20 mouse cellular contexts compared by ENCODE assay signal in genomic region chr1:130474936-130475335, GRCm38 (mm10). TPM values are rescaled to one million over a fixed set of nuclear protein-coding genes. Genes with fewer than 3 reads are reported as not detected.
DNase-seq lines count a peak whose midpoint lies in the region; ATAC-seq and TF ChIP-seq lines count a peak whose summit lies in the region.
"Had no signal": no experiment of that assay in that cellular context is flagged by ENCODE, and none has a peak within 500 bp of the region (broad histone marks: within the 10 kb centered on the region; RNA-seq: fewer than 3 reads in every experiment).

No protein-coding gene starts in this region.

- no peak overlapping the region for H3K4me2 ChIP-seq in liver, postnatal 0 days (ENCODE audit: low read depth, low read length)
- H3K4me2 ChIP-seq: forebrain, embryonic 15.5 days; liver, embryonic 15.5 days; neural tube, embryonic 13.5 days had no signal

- no peak for DNase-seq in liver, postnatal 0 days
- DNase-seq in liver = no peak
- DNase-seq in thymus, postnatal 25 days = peak; percentile 21
- no peak for DNase-seq in right cerebral cortex, postnatal 10 days (ENCODE audit: low spot score in 2 of 2)
- DNase-seq in layer of hippocampus, adult 18-20 months (ENCODE audit: low spot score in 2 of 2) = no peak
- no peak for DNase-seq in frontal cortex, adult 2 months (ENCODE audit: extremely low spot score in 1 of 2, low spot score in 1 of 2)
- DNase-seq: cerebellum, adult 11 months; right cerebral cortex, postnatal 4 days had no signal

- H3K4me3 ChIP-seq in liver, postnatal 0 days (ENCODE audit: low read depth, low read length) = no peak overlapping the region
- H3K4me3 ChIP-seq: forebrain, embryonic 15.5 days; liver, embryonic 15.5 days; neural tube, embryonic 13.5 days had no signal

- H3K4me1 ChIP-seq in liver, postnatal 0 days (ENCODE audit: insufficient read depth) = 0 out of 2 replicates have a peak, but pooled peaks cover 3% of the 10 kb centered on the region
- H3K4me1 ChIP-seq: forebrain, embryonic 15.5 days; liver, embryonic 15.5 days; neural tube, embryonic 13.5 days had no signal

- no peaks in the 10 kb centered on the region for H3K36me3 ChIP-seq in liver, postnatal 0 days (replicated peaks; ENCODE audit: insufficient read depth, low read length)
- H3K36me3 ChIP-seq: forebrain, embryonic 15.5 days; liver, embryonic 15.5 days; neural tube, embryonic 13.5 days had no signal

- H3K27ac ChIP-seq in liver, postnatal 0 days (ENCODE audit: low read depth) = peak overlapping the region; percentile 72; the same call in 1 of the 2 replicates
- H3K27ac ChIP-seq: forebrain, embryonic 15.5 days; liver, embryonic 15.5 days; macrophage; neural tube, embryonic 13.5 days had no signal

- ATAC-seq in liver, postnatal 0 days = 0 out of 2 replicates have a peak, but pooled peaks have one; percentile 45
- ATAC-seq in granulocyte monocyte progenitor cell, adult 5-6 weeks (replicated peaks; ENCODE audit: poor library complexity, severe bottlenecking) = peak; percentile 85
- ATAC-seq in neutrophil, adult 5-6 weeks (ENCODE audit: extremely low read depth, insufficient number of reproducible peaks, low FRiP score, poor library complexity, severe bottlenecking) = peak; percentile 98
- ATAC-seq: forebrain, embryonic 15.5 days; midbrain, embryonic 16.5 days had no signal

- 44% methylated on average over 6 of the region's 6 CpGs for WGBS in liver, postnatal 0 days (ENCODE audit: insufficient replicate concordance)

- no peak for TF ChIP-seq EP300 in liver, postnatal 0 days (IDR thresholded peaks at IDR 0.05; ENCODE audit: low read depth)

- no peaks in the 10 kb centered on the region for H3K9me3 ChIP-seq in liver, postnatal 0 days (ENCODE audit: low read length)
- H3K9me3 ChIP-seq: forebrain, embryonic 15.5 days; liver, embryonic 15.5 days; neural tube, embryonic 13.5 days had no signal

- no peak for TF ChIP-seq CTCF in liver, postnatal 0 days (IDR thresholded peaks at IDR 0.05; ENCODE audit: low read depth)

- H3K27me3 ChIP-seq in liver, postnatal 0 days (ENCODE audit: insufficient read depth, low read length) = no peaks in the 10 kb centered on the region
- H3K27me3 ChIP-seq: forebrain, embryonic 15.5 days; liver, embryonic 15.5 days; neural tube, embryonic 13.5 days had no signal

- H3K9ac ChIP-seq in liver, postnatal 0 days (replicated peaks) = no peak overlapping the region
- H3K9ac ChIP-seq: forebrain, embryonic 15.5 days; liver, embryonic 15.5 days; neural tube, embryonic 13.5 days had no signal

RNA-seq across cellular contexts. Expression of gene Cd55, which starts 12.4 kb away (rescaled TPM):
- polyA plus RNA-seq in liver, postnatal 0 days (2015; fragmentation: Nextera tagmentation; extraction: Ambion mirVana) = 10.7 and 13.2 TPM in 2 replicates
- 8.1 TPM in 1 of 2 replicates, not detected in the other for total RNA-seq in granulocyte monocyte progenitor cell, adult 5-6 weeks (2014; fragmentation: Nextera tagmentation)
- 0.78 and 2.2 TPM in 2 replicates for total RNA-seq in granulocyte monocyte progenitor cell, adult 5-6 weeks (2017)
- 936 and 1,057 TPM in 2 replicates for total RNA-seq in neutrophil, adult 5-6 weeks (2017)
- total RNA-seq in layer of hippocampus, adult 18-20 months (2021) = 1 to 10 TPM; 4.4 to 5.5 TPM
- 6.2 and 7.3 TPM in 2 replicates for polyA plus RNA-seq in frontal cortex, adult 2 months (2012; rRNA removed)

RNA-seq across cellular contexts. Expression of gene Cd55b, which starts 52.1 kb away (rescaled TPM):
- polyA plus RNA-seq in liver, postnatal 0 days (2015; fragmentation: Nextera tagmentation; extraction: Ambion mirVana) = not detected in 2 replicates
- not detected in 2 replicates for total RNA-seq in granulocyte monocyte progenitor cell, adult 5-6 weeks (2014; fragmentation: Nextera tagmentation)
- total RNA-seq in granulocyte monocyte progenitor cell, adult 5-6 weeks (2017) = not detected in 2 replicates
- 1.7 and 2.9 TPM in 2 replicates for total RNA-seq in neutrophil, adult 5-6 weeks (2017)
- not detected for total RNA-seq in layer of hippocampus, adult 18-20 months (2021)
- not detected in 2 replicates for polyA plus RNA-seq in frontal cortex, adult 2 months (2012; rRNA removed)
- total RNA-seq: left cerebral cortex, adult 18-20 months had no signal
- polyA plus RNA-seq: cortical plate, adult 2 months; forebrain, embryonic 15.5 days; kidney, embryonic 14.5 days; limb, embryonic 11.5 days; liver, embryonic 15.5 days; macrophage; midbrain, embryonic 16.5 days; neural tube, embryonic 13.5 days; urinary bladder, adult 2 months had no signal

Comparison
In these comparisons a context has a peak if more than half of its experiments do, and no peak if none do; other contexts are left out.
1. ATAC-seq: peak in every context shown above with its lines; median percentile 98 in neutrophil, adult 5-6 weeks; 85 in granulocyte monocyte progenitor cell, adult 5-6 weeks; 45 in liver, postnatal 0 days.
2. RNA of gene Cd55, which starts 12.4 kb away (total RNA-seq): 936 to 1,057 TPM in neutrophil, adult 5-6 weeks; 0.78 to 8.1 TPM in granulocyte monocyte progenitor cell, adult 5-6 weeks and 4.4 to 5.5 TPM in layer of hippocampus, adult 18-20 months; every median in the first group is over 100 times any median in the second.